Comparison of ENCODE assay signal across 8 mouse cellular contexts in the genomic region with DNA sequence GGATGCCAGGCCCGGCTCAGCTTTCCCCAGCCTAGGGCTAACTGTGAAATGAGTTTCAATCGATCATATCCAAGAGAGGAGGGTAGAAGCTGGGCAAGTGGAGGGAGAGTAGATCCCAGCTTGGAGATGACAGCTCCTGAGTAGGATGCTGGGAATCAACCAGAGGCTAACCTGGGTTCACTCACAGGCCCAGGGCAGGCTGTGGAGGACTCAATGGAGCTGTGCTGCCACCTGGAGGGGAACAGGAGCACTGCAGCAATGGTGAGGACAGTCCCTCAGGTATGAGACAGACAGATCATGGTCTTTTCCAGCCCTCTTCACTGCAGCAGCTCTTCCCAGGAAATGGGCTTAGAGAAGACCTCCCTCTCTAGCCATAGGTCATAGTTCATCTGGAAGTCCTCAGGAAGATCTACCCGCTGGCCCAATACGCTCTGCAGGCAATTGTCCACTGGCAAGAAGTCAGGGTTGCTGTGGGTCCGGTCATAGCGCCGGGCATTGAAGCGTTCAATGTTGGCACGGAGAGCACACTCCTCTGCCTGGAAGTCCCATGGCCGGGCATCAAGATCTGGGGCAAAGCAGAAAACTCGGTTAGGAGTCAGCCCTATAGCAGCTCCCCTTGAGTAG. TPM values are rescaled to one million over a fixed set of nuclear protein-coding genes. Genes with fewer than 3 reads are reported as not detected.
DNase-seq lines count a peak whose midpoint lies in the region.
"Had no signal": no experiment of that assay in that cellular context is flagged by ENCODE, and none has a peak within 500 bp of the region (broad histone marks: within the 10 kb centered on the region; RNA-seq: fewer than 3 reads in every experiment).

No protein-coding gene starts in this region.

- peaks cover 78% of the 10 kb centered on the region for H3K36me3 ChIP-seq in forebrain, embryonic 10.5 days (replicated peaks)
- peaks cover 77% of the 10 kb centered on the region for H3K36me3 ChIP-seq in hindbrain, embryonic 10.5 days

- H3K4me1 ChIP-seq in forebrain, embryonic 10.5 days, result peaks cover 12% of the 10 kb centered on the region
- H3K4me1 ChIP-seq in hindbrain, embryonic 10.5 days (replicated peaks), result peaks cover 5% of the 10 kb centered on the region; the same call in 1 of the 2 replicates

- peak; percentile 23 for DNase-seq in MEL-GATA-1-ER (ENCODE audit: extremely low read depth, low read depth)
- DNase-seq in brain, adult 2 months (ENCODE audit: low read depth, low spot score), result peak; percentile 65
- DNase-seq in forebrain, embryonic 10.5 days (ENCODE audit: extremely low spot score, low spot score), result peak; percentile 55
- peak; percentile 68 for DNase-seq in hindbrain, embryonic 10.5 days (ENCODE audit: low spot score)
- DNase-seq in layer of hippocampus, adult 9-10 months (ENCODE audit: low spot score), result peak; percentile 38
- DNase-seq in lung, postnatal 10 days, result peak; percentile 69
- peak; percentile 68 for DNase-seq in right cerebral cortex, adult 18-20 months

- no peak overlapping the region for H3K4me3 ChIP-seq in forebrain, embryonic 10.5 days
- no peak overlapping the region for H3K4me3 ChIP-seq in hindbrain, embryonic 10.5 days
- H3K4me3 ChIP-seq: heart, embryonic 15.5 days had no signal

- H3K27me3 ChIP-seq in forebrain, embryonic 10.5 days (ENCODE audit: poor library complexity, severe bottlenecking), result no peaks in the 10 kb centered on the region
- no peaks in the 10 kb centered on the region for H3K27me3 ChIP-seq in hindbrain, embryonic 10.5 days (ENCODE audit: insufficient read depth, poor library complexity, severe bottlenecking)
- H3K27me3 ChIP-seq: heart, embryonic 15.5 days had no signal

- no peak overlapping the region for H3K27ac ChIP-seq in forebrain, embryonic 10.5 days
- H3K27ac ChIP-seq in hindbrain, embryonic 10.5 days, result no peak overlapping the region
- H3K27ac ChIP-seq: heart, embryonic 15.5 days had no signal

- 87% methylated on average over 11 of the region's 11 CpGs for whole genome bisulfite sequencing in forebrain, embryonic 10.5 days
- WGBS in hindbrain, embryonic 10.5 days, result 90% methylated on average over 11 of the region's 11 CpGs

- H3K9me3 ChIP-seq in forebrain, embryonic 10.5 days, result no peaks in the 10 kb centered on the region
- H3K9me3 ChIP-seq in hindbrain, embryonic 10.5 days, result no peaks in the 10 kb centered on the region
- H3K9me3 ChIP-seq: heart, embryonic 15.5 days had no signal

RNA-seq across cellular contexts. Expression of a gene that starts 18.1 kb away (rescaled TPM):
- polyA plus RNA-seq in forebrain, embryonic 10.5 days (2016; fragmentation: Nextera tagmentation; extraction: Ambion mirVana), result not detected in 2 replicates
- polyA plus RNA-seq in hindbrain, embryonic 10.5 days (2016; fragmentation: Nextera tagmentation; extraction: Ambion mirVana), result not detected in 2 replicates
- polyA plus RNA-seq: heart, embryonic 15.5 days had no signal

RNA-seq across cellular contexts. Expression of a gene that starts 18.2 kb away (rescaled TPM):
- 41.0 and 41.6 TPM in 2 replicates for polyA plus RNA-seq in forebrain, embryonic 10.5 days (2016; fragmentation: Nextera tagmentation; extraction: Ambion mirVana)
- 2.7 and 7.1 TPM in 2 replicates for polyA plus RNA-seq in hindbrain, embryonic 10.5 days (2016; fragmentation: Nextera tagmentation; extraction: Ambion mirVana)

RNA-seq across cellular contexts. Expression of a gene that starts 18.5 kb away (rescaled TPM):
- polyA plus RNA-seq in forebrain, embryonic 10.5 days (2016; fragmentation: Nextera tagmentation; extraction: Ambion mirVana), result 69.0 and 70.5 TPM in 2 replicates
- polyA plus RNA-seq in hindbrain, embryonic 10.5 days (2016; fragmentation: Nextera tagmentation; extraction: Ambion mirVana), result 68.2 and 89.6 TPM in 2 replicates

RNA-seq across cellular contexts. Expression of a gene that starts 58.1 kb away (rescaled TPM):
- polyA plus RNA-seq in forebrain, embryonic 10.5 days (2016; fragmentation: Nextera tagmentation; extraction: Ambion mirVana), result 0.46 and 0.54 TPM in 2 replicates
- polyA plus RNA-seq in hindbrain, embryonic 10.5 days (2016; fragmentation: Nextera tagmentation; extraction: Ambion mirVana), result not detected in 2 replicates
- polyA plus RNA-seq: heart, embryonic 15.5 days had no signal
